Mouse (Mus musculus): ENCODE results near the gene Ptgfrn.

Gene Ptgfrn

GRCm38 (mm10) chr3:101037984-101038545 lies 72.0 kb downstream of the Ptgfrn start:
- no peak for DNase-seq (ENCODE audit: low spot score)

GRCm38 (mm10) chr3:101036001-101036400 lies 74.1 kb downstream of the Ptgfrn start:
- DNase-seq (ENCODE audit: low spot score) = no peak

DNA sequence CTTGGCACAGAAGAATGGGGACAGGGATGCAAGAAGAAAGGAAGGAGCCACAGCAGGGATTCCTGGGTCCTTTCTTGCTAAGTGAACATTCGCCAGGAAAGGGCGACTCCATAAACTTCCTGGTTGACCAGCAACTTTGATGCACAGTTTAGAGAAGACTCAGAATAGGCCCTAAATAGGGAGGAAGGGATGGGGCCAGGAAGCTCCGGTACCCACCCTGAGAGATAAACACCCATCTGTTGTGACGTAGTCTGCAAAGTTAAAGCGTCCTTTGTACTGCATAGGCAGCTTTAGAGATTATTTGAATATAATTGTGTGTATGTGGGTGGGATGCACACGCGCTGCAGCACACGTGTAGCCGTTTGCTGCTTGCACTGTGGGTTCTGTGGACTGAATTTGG lies 75.6 kb downstream of the Ptgfrn start:
- DNase-seq (ENCODE audit: low spot score) = no peak

GRCm38 (mm10) chr3:101033644-101034043 lies 76.4 kb downstream of the Ptgfrn start:
- no peak for DNase-seq (ENCODE audit: low spot score)

- no peak for DNase-seq (ENCODE audit: low spot score)
Observed at GRCm38 (mm10) chr3:101031456-101032142, 78.5 kb downstream of the Ptgfrn start.

DNA sequence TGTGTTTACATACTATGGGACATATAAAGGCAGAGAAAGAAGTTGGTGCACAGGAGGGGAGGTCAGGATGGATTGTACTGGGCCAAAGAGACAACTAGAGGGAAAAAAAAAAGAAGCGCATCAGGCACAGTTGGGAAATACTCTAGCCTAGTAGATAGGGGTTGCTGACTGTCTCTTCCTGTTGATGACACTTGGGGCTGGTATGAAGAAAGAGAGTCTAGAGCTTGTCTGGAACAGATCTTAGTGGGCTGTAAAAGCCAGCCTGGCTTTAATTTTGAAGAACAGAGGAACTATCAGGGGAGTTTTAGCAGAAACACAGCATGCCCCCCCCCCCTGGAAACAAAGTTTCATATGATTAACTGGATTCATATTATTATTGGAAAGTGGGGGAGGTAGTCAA lies 79.4 kb downstream of the Ptgfrn start:
- no peak for DNase-seq (ENCODE audit: low spot score)

DNA sequence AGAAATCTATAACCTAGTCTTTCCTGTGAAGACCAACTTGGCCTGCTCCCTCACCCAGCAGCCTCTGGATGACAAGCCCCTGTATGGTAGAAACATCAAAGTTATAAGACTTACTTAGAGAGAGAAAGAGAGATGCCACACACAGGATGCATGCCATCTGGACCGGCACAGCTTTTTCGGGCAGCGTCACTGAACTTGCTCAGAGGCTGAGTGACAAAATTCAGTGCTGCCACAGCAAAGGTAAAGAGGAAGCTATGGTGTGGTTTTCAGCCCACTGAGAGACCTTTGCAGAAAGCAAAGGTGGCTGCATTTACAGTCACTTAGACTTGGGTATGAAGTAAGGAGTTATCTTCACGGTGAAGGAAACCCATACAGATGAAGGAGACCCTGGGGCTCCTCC lies 80.7 kb downstream of the Ptgfrn start, which contains the start of gene Cd101:
Gene Cd101, minus strand, starts transcription at position 218 of the 400 bp plus-strand sequence.
- no peak for DNase-seq (ENCODE audit: low spot score)

DNA sequence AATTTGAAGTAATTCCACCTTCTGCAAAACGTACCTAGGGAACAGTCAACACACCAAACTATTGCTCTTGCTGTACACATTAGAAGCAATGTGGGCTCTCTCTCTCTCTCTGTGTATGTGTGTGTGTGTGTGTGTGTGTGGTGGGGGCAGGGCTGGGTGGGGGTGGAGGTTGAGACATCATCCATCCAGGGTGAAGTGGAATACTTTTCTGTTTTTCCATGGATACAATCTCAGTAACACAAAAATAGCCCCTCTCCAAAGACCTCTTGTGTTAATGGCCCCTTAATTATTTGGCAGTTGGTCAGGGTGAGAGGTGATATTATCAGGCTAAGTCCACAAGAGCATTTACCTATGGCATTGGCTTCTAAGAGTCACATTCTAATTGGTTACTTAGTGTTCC lies 83.3 kb downstream of the Ptgfrn start:
- no peak for DNase-seq (ENCODE audit: low spot score)

DNA sequence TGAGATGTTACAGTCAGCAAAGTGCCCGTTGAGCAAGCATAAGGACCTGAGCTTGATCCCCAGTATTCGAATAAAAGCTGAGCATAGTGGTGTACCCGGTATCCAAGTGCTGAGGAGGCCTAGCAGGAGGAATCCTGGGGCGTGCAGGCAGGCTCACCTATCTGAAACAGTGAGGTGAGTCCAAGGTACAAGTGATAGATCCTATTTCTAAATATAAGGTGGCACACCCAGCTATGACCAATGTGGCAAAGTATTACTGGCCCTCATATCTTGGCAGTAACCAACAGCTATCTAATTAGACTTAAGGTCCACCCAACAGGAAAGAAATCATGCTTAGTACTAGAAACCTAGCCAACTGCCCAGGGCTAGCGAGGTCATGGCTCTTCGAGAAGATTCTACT lies 87.1 kb downstream of the Ptgfrn start:
- no peak for DNase-seq (ENCODE audit: low spot score)

DNA sequence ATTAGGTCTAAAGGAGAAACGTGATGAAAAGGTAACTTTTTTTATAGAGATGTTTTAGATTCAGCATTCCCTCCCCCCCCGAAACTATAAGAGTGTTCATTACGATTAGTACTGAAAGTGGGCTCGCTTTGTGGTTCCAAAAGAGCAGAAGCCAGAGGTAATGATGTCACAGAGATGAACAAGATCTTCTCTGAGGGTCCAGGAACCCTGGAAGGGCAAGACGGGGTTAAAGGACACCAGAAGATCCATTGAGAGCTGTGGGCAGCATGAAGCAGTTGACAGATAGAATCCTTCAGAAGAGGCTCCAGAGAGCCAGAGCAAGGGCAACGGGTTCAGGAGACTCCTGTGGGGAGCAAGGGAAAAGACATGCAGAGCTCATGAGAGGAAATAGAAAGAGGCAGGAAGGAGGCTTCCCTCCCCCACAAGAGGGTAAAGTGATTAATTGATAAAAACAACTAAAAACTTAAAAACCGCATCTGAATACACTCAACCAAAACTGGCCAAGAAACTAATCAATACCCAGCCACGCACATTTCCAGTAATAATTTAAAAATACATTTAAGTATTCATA lies 88.5 kb downstream of the Ptgfrn start:
- DNase-seq (ENCODE audit: low spot score) = no peak

DNA sequence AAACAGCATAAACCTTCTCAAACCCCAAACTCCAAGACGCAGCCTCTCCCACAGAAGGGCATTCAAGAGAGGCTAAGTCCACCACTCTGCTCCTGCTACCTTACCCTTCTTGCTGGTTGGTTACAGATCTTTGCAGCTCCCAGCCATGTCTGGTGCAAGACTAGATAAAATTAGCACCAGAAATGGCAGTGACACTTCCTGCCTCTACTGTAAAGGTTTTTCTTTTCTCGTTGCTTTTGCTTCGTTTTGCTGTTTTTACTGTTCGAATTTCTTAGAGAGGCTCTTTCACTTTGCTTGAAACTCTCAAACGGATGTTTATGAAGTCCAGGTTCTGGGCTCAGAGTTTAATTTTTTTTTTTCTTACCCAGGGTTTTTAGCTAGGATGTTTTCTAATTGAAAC lies 89.0 kb downstream of the Ptgfrn start:
- no peak for DNase-seq (ENCODE audit: low spot score)

DNA sequence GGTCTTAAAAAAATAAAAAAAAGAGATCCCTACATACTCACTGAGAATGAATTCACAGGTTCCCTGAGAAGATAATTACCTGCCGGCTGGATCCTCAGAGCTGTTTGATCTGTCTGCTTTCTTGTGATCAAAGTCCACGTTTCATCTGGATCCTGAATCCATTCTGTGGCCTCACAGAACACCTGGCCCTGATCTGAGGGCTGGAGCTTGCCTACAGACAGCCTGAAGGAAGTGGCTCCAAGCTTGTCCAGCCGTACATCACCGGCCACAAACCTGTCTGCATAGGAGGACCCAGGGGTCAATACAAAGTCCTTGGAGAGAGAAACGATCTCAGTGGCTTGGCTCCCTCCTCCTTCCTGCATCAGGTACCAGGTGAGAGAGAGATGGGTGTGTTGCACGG lies 91.6 kb downstream of the Ptgfrn start:
- DNase-seq (ENCODE audit: low spot score) = no peak

DNA sequence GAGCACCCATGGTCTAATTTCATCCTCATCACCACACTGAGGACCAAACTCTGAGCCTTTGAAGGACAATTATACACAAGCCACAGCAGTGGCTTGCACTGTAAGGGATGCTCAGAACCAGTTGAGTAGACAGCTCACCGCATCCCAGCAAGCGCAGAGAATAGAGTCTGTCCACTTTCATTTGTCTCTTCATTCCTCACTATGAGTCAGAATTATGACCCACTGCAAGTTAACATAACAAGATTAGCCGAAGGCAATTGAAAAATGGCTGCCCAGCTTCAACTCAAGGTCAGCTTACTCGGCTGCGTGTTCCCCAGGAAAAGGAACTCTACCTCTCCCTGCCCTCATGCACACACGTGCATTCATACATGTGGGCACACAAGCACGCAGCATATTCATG lies 94.0 kb downstream of the Ptgfrn start:
- DNase-seq (ENCODE audit: low spot score) = no peak

GRCm38 (mm10) chr3:101015254-101015653 lies 94.8 kb downstream of the Ptgfrn start:
- no peak for DNase-seq (ENCODE audit: low spot score)

- DNase-seq (ENCODE audit: low spot score) = no peak
Observed at GRCm38 (mm10) chr3:101013536-101013935, 96.5 kb downstream of the Ptgfrn start.

DNA sequence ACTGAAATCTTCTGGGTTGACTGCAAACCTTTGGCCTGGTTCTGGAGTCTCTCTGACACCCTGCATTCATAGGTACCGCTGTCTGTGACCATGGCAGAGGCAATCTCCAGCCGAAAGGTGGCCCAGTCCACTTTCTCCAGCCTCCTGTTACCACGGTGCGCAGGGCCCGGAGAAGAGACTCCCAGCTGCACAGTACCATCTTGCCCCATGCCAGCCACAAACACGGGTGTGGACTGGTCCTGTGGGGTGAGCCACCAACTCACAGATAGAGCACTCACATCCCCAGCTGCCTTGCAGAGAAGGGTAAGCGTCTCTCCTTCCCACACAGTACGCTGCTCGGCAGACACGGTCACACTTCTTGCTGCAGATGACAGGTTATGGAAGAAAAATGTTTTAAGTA lies 97.1 kb downstream of the Ptgfrn start:
- DNase-seq (ENCODE audit: low spot score) = no peak

- DNase-seq (ENCODE audit: low spot score) = no peak
Observed at GRCm38 (mm10) chr3:101012597-101012996, 97.5 kb downstream of the Ptgfrn start.

DNA sequence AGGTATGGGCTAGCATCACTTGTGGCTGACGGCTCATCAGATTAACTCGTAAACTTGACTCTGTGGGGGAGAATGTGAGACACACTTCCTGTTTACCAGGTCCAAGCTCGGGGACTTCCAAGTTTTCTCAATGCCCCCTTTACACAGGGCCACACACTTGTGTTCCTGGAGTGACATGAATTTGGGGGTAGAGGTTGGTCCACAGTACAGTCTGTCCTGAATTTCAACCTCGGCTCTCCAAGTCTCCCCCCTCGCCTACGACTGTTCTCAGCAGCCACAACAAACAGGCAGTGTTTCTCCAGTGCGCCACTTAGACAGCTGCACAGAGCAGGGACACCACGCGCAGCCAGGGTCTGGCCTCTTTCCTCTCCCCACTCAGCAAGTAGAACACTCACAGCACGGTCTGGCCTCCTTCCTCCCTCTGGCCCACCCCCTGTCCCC lies 97.9 kb downstream of the Ptgfrn start:
- DNase-seq (ENCODE audit: low spot score) = no peak

- no peak for DNase-seq (ENCODE audit: low spot score)
Observed at GRCm38 (mm10) chr3:101011203-101011600, 98.9 kb downstream of the Ptgfrn start.

DNA sequence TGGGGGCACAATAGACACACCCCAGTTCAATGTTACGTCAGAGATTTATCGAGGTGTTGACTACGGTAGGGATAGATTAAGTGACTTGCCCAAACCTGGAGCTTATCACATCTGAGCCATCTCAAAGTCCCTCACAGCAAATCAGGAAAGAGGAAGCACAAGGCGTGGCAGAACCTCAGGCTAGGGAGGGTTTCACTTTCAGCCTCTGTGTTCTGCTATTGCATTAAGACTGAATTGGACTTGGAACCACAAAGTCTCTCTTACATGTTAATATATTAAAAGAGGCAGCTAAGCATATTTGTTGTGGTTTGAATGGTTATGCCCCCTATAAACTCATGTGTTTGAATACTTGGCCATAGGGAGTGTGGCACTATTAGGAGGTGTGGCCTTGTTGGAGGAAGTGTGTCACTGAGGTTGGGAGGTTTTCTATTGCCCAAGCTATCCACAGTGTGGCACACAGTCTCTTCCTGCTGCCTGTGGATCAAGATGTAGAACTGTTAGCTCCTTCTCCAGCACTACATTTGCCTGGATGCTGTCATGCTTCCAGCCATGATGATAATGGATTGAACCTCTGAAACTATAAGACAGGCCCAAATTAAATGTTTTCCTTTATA lies 99.4 kb downstream of the Ptgfrn start:
- no peak for DNase-seq (ENCODE audit: low spot score)

- DNase-seq (ENCODE audit: low spot score) = no peak
Observed at GRCm38 (mm10) chr3:101007112-101007782, 102.8 kb downstream of the Ptgfrn start.

DNA sequence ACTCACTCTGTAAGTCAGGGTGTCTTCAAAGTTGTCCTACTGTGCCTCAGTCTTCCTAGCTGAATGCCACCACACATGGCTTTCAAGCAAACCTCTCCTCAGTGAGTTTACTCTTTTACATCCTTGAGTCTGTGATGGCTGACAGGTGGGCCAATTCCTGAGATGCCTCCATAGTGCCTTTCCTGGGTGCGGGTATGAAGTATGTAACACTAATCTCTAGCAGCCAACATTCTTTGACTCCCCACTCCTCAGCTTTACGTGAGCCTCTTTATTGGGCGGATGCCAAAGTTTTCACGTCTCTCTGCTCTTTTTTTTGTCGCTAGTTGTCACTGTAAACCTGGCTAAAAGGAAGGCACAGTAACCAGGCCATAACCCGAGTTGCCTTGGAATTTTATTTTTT lies 104.7 kb downstream of the Ptgfrn start:
- no peak for DNase-seq (ENCODE audit: low spot score)

Measured in layer of hippocampus, adult 9-10 months (tissue).